Mouse (Mus musculus) megakaryocyte, embryonic 14.5 days (primary cell): ENCODE data around the gene Ranbp9. TPM values are rescaled to one million over a fixed set of nuclear protein-coding genes. Genes with fewer than 3 reads are reported as not detected.

Experiments
- H3K27me3 ChIP-seq: replicated peaks from 2 replicates; pipeline ENCODE3; 2012; ENCODE audit warnings: inconsistent platforms
- H3K36me3 ChIP-seq: replicated peaks from 2 replicates; pipeline ENCODE3; 2012; ENCODE audit warnings: low read length, inconsistent platforms, mixed read lengths
- H3K4me1 ChIP-seq: 2 replicates; pipeline ENCODE4 v1.6.1; 2012; ENCODE audit warnings: inconsistent platforms
- H3K4me3 ChIP-seq: replicated peaks from 2 replicates; pipeline ENCODE3; 2012; ENCODE audit warnings: moderate library complexity, mild to moderate bottlenecking, inconsistent platforms
- H3K9me3 ChIP-seq: 2 replicates; pipeline ENCODE4 v1.6.1; 2012; ENCODE audit warnings: inconsistent platforms
- FLI1 ChIP-seq: IDR thresholded peaks from 2 replicates; pipeline ENCODE4 v1.6.1; 2012; ENCODE audit warnings: low read length, inconsistent platforms, mixed read lengths
- GATA1 ChIP-seq: IDR thresholded peaks from 3 replicates; pipeline ENCODE4 v1.6.1; 2012; ENCODE audit warnings: mixed read lengths, low read length, inconsistent platforms, borderline replicate concordance
- polyA plus RNA-seq: library from polyadenylated mRNA; stranded (reverse); fragments of >175 nt; gene quantifications from 2 replicates; pipeline ENCODE4 v1.2.3, GENCODE M21; 2012; ENCODE audit warnings: low replicate concordance; ENCODE audit not compliant: insufficient read depth

Ranbp9 gene
- polyA plus RNA-seq, 1 experiment = 40.8 TPM

DNA sequence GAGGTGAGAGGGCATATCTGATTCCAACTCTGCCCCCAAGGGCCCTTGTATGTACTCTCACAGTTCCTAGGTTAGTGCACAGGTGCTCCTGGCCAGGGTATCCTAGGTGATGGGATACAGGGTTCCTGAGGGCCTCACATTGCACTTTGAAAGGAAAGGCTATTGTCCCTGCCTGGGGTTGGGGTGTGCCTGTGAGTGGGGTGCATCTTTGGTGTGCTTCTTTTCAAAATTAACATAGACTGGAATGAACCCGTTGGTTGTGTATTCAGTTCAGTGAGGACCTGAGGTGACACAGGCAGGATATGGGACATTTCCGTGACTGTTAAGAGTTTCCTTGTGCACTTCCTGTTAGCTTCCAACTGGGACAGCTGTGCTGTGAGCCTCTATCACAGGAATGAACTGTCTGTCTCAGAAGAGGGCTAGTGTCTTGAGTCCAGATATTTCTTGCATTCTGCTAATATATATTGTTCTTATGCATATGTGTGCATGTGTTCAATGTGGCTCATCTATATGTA, 106.1 kb downstream of the Ranbp9 start:
- Histone ChIP-seq H3K36me3 (peaks cover 97% of the 10 kb centered on the region), H3K4me1 (peaks cover 47% of the 10 kb centered on the region), H3K4me3 (peak overlapping the region; percentile 3), H3K9me3 (peaks cover 25% of the 10 kb centered on the region), H3K27me3 (no peaks in the 10 kb centered on the region)
- TF ChIP-seq GATA1 = no peak
- TF ChIP-seq FLI1 = no peak

GRCm38 (mm10) chr13:43374205-43374604, 106.9 kb downstream of the Ranbp9 start:
- Histone ChIP-seq H3K4me3 (no peak overlapping the region), H3K36me3 (peaks cover 97% of the 10 kb centered on the region), H3K27me3 (no peaks in the 10 kb centered on the region), H3K9me3 (peaks cover 25% of the 10 kb centered on the region), H3K4me1 (peaks cover 41% of the 10 kb centered on the region)
- TF ChIP-seq GATA1 = no peak

DNA sequence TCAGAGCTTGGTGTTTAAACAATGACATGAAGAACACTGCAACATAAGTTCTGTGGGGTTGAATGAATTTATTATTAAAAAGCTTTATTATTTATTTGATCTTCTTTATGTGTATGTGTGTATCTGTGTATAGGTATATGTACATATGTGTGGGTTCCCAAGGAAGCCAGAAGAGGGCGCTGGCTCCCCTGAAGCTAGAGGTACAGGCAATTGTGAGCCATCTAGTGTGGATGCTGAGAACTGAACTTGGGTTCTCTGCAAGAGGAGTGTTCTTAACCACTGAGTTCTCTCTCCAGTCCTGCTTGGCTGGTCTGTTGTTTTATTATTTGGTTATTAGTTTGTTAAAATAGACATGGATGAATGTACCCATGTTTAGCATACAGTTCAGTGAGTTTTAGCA, 108.2 kb downstream of the Ranbp9 start:
- Histone ChIP-seq H3K4me3 (no peak overlapping the region), H3K36me3 (peaks cover 94% of the 10 kb centered on the region), H3K4me1 (peaks cover 37% of the 10 kb centered on the region), H3K27me3 (no peaks in the 10 kb centered on the region), H3K9me3 (peaks cover 24% of the 10 kb centered on the region)
- TF ChIP-seq GATA1 = no peak
- TF ChIP-seq FLI1 = no peak

- Histone ChIP-seq H3K4me3 (no peak overlapping the region), H3K27me3 (no peaks in the 10 kb centered on the region), H3K36me3 (peaks cover 80% of the 10 kb centered on the region), H3K9me3 (peaks cover 15% of the 10 kb centered on the region), H3K4me1 (peaks cover 40% of the 10 kb centered on the region)
- no peak for TF ChIP-seq FLI1
- no peak for TF ChIP-seq GATA1
These were observed 111.0 kb downstream of the Ranbp9 start for GRCm38 (mm10) chr13:43370063-43370462.

DNA sequence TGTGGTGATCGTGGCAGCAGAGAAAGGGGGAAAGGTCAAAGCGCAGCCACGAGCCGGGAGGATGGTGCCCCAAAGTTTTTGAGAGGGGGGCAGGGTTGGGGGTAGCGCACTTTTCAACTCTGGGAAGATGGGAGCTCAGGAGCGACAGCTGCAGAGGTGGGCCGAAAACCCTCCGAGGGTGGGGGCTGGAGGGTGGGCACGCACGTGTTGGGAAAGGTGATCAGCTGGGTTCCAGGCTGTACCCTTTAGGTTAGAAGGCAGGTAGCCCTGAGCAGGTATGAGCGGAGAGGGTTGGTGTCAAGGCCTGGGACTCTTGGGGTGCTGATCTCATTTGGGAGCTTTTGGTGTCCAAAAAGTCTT, 115.3 kb downstream of the Ranbp9 start:
- Histone ChIP-seq H3K36me3 (peaks cover 54% of the 10 kb centered on the region), H3K4me3 (peak overlapping the region; percentile 99), H3K4me1 (peaks cover 53% of the 10 kb centered on the region), H3K9me3 (peaks cover 3% of the 10 kb centered on the region; the same call in 1 of the 2 replicates), H3K27me3 (no peaks in the 10 kb centered on the region)
- TF ChIP-seq FLI1 = no peak
- TF ChIP-seq GATA1 = no peak

DNA sequence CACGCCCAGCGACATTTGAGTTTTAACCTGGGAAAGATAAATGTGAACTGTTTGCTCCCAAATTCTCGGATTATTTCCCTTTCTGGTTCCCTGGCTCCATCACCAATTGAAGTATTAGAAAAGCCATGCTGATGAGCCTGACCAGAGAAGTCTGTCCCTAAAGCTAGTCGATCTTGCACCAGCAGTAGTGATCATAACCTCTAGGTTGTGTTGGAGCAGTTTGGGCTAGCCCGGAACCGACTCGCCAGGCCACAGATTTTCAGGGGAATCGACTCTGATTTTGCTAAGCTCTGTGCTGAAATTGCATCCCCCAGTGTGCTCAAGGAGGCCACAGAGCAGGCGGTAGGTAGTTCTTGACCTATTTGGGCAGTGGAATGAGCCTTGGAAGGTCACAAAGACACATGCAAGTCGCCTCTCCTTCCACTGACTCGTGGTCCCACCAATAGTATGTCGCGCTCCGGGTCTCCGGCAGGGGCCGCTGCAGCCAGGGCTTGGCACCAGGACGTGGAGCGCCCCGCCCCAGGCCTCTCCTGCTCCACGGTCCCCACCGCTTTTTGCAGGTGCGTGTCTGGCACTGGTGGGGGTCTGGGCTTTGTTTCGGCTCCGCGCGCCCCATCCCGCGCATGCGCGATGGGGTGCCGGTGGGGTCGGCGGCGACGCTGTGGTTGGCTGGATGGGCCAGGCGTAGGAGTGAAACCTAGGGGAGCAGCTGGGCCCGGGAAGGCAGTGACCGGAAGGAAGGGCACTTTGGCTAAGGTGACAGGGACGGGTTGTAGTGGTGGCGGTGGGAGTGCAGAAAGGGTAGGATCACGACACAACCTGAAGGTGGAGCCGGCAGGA, 115.9 kb downstream of the Ranbp9 start, which contains the start of gene Sirt5:
Gene Sirt5, plus strand, starts transcription at position 512 of the 840 bp plus-strand sequence.
- H3K9me3 ChIP-seq = peaks cover 3% of the 10 kb centered on the region; the same call in 1 of the 2 replicates
- peaks cover 51% of the 10 kb centered on the region for H3K36me3 ChIP-seq
- H3K4me3 ChIP-seq = peak within 1 kb of the TSS; percentile 99
- H3K4me1 ChIP-seq = peaks cover 59% of the 10 kb centered on the region
- no peaks in the 10 kb centered on the region for H3K27me3 ChIP-seq
- TF ChIP-seq FLI1 (no peak), GATA1 (no peak)

DNA sequence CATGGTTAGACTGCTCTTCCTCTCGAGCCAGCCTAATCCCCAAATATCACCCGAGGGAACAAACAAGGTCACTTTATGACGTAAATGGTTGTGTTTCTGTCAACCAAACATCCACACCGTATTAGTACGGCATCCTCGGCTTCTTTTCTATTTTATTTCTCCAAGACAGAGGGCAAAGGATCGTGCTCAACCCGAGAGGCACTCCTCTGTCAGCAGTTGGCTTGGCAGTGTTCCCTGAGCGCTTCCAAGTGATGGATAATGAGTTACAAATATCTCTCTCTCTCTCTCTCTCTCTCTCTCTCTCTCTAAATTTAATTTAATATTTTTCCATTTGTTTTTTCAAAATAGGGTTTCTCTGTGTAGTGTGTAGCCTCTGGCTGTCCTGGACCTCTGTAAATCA, 118.7 kb downstream of the Ranbp9 start:
- no peak overlapping the region for H3K4me3 ChIP-seq
- H3K9me3 ChIP-seq = peaks cover 3% of the 10 kb centered on the region; the same call in 1 of the 2 replicates
- no peaks in the 10 kb centered on the region for H3K27me3 ChIP-seq
- H3K4me1 ChIP-seq = peaks cover 71% of the 10 kb centered on the region
- TF ChIP-seq FLI1 (no peak), GATA1 (no peak)
- H3K36me3 ChIP-seq = peaks cover 27% of the 10 kb centered on the region

GRCm38 (mm10) chr13:43360534-43360933, 120.5 kb downstream of the Ranbp9 start:
- Histone ChIP-seq H3K4me1 (peaks cover 72% of the 10 kb centered on the region), H3K4me3 (peak overlapping the region; percentile 79), H3K27me3 (no peaks in the 10 kb centered on the region), H3K9me3 (peaks cover 3% of the 10 kb centered on the region; the same call in 1 of the 2 replicates), H3K36me3 (peaks cover 25% of the 10 kb centered on the region)
- TF ChIP-seq FLI1 (no peak), GATA1 (no peak)

GRCm38 (mm10) chr13:43356346-43357125, 124.5 kb downstream of the Ranbp9 start:
- TF ChIP-seq GATA1 (no peak), FLI1 (no peak)
- Histone ChIP-seq H3K4me1 (peaks cover 89% of the 10 kb centered on the region), H3K27me3 (no peaks in the 10 kb centered on the region), H3K4me3 (no peak overlapping the region), H3K9me3 (no peaks in the 10 kb centered on the region), H3K36me3 (peaks cover 23% of the 10 kb centered on the region)

DNA sequence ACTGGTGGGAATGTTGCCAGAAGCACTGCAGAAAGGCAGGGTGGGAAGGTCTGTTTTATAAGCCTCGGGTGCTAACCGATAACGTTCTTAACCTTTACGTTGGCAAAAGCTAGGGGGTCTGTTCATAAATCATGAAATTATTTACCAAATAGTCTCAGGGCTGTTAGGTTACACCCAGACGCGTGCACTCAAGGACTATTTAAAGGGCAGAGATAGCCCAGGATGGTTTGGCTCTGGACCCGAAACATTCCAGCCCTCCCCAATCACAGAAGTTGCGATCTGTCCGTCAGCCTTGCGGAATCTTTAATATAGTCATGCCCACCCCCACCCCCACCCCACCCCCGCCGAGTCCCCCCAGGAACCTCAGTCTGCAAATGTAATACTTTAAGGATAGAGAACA, 126.7 kb downstream of the Ranbp9 start:
- H3K4me3 ChIP-seq = no peak overlapping the region
- H3K4me1 ChIP-seq = peaks cover 90% of the 10 kb centered on the region
- H3K9me3 ChIP-seq = no peaks in the 10 kb centered on the region
- H3K36me3 ChIP-seq = peaks cover 13% of the 10 kb centered on the region
- H3K27me3 ChIP-seq = no peaks in the 10 kb centered on the region
- TF ChIP-seq FLI1 (no peak), GATA1 (no peak)

DNA sequence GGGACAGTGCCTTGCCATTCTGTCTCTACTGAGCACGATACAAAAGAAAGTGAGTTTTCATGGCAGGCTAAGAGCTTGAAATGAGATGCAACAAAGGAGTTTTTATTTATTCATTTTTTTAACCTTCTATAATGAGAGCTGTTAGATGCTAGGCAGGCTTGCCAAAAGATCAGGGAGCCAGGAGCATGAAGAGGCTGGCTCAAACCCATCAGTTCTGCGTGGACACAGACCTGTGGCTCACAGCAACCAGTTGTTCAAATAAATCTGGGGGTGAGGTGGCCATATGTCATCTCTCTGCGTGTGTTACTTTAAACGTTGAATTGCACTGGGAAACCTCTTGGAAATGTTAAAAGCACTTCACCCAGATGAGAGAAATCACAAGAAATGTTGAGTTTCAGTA, 127.7 kb downstream of the Ranbp9 start:
- H3K27me3 ChIP-seq = no peaks in the 10 kb centered on the region
- peaks cover 13% of the 10 kb centered on the region for H3K36me3 ChIP-seq
- peaks cover 93% of the 10 kb centered on the region for H3K4me1 ChIP-seq
- H3K4me3 ChIP-seq = no peak overlapping the region
- TF ChIP-seq FLI1 (no peak), GATA1 (no peak)
- H3K9me3 ChIP-seq = no peaks in the 10 kb centered on the region

Other genes starting within 250 kb of the Ranbp9 start
- gene Gfod1, start 177.1 kb downstream of the Ranbp9 start, polyA plus RNA-seq = 5.5 and 23.4 TPM in 2 replicates
- gene Sirt5, start 115.8 kb downstream of the Ranbp9 start, polyA plus RNA-seq = 9.0 and 15.9 TPM in 2 replicates
- 91.2 and 260 TPM in 2 replicates for gene Nol7, start 82.9 kb downstream of the Ranbp9 start, polyA plus RNA-seq
- 7.8 and 17.5 TPM in 2 replicates for gene Mcur1, start 78.9 kb upstream of the Ranbp9 start, polyA plus RNA-seq
- not detected in 2 replicates for gene Rnf182, start 134.4 kb upstream of the Ranbp9 start, polyA plus RNA-seq